Mouse (Mus musculus): Measurements from ENCODE around the gene Cacybp.

Cacybp gene

DNA sequence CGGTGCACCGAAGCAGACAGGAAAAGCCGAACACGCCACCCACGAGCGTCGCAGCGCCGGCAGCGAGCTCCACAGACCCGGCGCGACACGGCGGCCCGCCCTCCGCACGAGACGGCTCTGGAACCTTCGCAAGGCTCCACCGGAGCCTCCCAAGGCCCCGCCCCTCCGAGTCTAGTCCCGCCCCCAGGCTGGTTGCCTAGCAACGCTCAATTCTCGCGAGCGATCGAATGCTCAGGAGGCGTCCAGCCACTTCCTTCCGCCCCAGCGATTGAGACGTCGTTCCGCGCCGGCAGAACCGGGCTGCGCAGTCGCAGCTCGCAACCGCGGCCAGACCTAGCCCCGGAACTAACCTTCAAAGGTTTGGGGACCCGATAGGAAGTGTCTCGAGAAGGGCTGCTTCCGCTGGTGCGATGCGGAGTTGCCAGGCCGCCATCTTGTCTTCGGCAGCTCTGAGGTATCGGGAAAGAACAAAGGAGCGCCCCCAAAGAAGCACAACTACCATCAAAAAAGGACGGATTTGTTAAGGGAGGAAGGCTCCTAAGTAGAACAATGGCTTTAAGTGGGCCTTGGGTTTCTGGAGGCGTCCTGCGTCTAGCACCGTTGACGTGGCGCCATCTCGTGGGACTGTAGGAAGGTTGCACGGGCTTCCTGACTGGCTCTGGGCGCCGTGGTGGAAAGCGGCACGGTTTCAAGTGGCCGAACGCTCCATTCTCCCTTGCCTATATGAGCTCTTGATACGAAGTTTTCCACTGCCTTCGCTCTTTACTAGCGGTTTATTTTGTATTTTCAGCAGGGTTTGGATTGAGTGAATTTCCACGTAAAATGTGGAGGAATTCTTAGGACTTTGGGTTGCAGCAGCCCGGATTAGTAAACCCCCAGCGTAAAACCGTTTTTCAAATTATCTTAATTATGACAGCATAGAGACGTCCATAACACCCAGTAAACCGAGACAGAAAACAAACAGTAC, at the start of gene Cacybp:
Cacybp (minus strand) TSS at position 173 of the 967 bp plus-strand sequence.
- DNase-seq, result peak; percentile 100

DNA sequence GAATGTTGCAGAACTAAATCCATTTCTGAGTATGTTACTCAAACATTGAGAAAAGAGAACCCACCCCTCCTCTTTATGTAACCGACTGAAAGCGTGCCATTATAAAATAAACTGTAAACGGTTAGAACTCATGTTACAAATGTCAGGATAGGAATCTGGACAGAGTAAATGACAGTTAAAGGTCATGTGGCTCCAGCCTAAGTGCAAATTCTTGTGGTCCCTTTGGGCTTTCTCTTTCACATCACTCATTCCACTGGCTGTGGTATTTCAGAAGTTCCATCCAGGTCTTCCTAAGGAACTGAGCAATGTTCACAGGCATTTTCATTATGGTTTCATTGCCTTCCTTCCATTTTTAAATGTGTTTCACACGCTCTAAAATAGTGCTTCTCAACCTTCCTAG, 49.7 kb upstream of the Cacybp start:
- no peak for DNase-seq

GRCm38 (mm10) chr1:160261849-160262248, 49.2 kb upstream of the Cacybp start:
- DNase-seq, result no peak

DNA sequence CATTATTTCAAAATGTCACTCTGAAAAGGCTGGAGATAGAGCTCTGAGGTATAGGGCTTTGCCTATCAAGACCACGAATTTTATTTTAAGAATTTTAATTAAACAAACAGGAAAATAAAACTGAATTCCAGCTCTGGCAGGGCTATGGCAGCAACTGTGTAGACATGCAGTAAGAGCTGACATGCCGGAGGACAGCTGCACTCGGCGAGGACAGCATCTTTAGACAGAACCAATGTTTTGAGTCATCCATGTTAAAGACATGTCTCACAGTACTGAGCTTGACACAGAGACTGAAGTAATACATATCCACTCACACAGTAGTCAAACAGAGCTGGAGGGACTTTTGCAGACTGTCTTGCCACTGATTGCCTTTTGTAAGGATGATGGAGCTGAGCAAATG, 47.9 kb upstream of the Cacybp start:
- no peak for DNase-seq

- no peak for DNase-seq
Observed at GRCm38 (mm10) chr1:160259884-160260283, 47.2 kb upstream of the Cacybp start.

DNA sequence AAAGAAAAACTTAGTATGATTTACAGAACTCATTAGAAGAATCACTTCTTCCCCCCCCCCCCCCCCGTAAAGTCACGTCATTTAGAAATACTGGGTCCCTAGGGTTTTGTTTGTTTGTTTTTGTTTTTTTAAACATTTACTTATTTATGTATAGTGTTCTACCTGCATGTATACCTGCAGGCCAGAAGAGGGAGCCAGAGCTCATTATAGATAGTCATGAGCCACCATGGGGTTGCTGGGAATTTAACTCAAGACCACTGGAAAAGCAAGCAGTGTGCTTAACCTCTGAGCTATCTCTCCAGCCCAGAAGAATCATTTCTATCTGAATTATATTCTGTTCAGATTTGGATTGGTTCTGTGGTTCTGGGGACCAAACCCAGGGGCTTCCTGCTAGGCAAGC, 40.4 kb upstream of the Cacybp start:
- DNase-seq, result no peak

DNA sequence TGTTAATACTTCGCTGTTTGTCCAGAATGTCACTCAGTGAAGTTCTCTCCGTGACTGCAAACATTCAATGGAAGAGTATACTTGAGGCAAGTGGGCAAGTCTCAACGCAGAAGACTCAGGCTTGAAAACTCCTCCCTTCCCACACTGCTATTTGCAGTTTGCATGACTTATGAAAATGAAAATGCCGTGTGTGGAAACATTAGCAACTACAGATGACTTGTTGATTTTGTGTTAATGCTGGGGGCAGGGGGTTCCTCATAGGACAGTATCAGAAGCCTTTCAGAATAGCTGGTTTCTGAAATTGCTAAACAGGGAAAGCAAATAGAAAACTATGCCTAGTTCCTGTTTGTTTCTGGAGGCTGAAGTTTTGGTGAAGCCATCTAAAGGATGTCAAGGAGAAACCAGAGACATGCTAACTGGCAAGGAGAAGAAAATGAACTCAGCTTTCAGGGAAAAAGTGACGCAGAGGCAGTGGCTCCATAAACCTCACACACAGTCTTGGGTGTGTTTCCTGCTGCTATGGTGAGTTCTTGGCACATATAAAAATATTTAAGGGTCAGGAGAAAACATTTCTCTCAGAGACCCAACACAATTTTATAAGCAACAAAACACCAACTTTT, 38.8 kb upstream of the Cacybp start:
- DNase-seq, result no peak

- peak; percentile 84 for DNase-seq
Observed at GRCm38 (mm10) chr1:160250782-160251181, 38.1 kb upstream of the Cacybp start.

- DNase-seq, result peak; percentile 78
Observed at GRCm38 (mm10) chr1:160249786-160250185, 37.1 kb upstream of the Cacybp start.

GRCm38 (mm10) chr1:160247473-160247872, 34.8 kb upstream of the Cacybp start:
- DNase-seq, result peak; percentile 87

DNA sequence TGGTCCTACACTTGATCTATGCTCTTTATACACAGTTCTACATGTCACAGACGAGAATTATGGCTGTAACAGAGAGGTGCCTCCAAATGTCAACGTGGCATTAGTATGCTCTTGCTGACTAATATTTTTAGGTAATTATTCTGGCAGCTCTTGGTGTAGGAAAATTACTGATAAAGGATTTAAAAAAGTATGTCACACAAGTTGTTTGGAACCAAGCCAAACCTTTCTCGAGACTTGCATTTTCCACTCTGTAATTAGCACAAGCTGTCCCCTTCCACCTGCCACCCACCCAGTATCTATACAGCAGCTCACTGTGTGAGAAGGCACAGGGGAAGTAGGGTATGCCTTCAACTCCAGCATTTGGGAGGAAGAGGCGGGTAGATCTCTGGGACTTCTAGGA, 34.2 kb upstream of the Cacybp start:
- DNase-seq, result peak; percentile 83

DNA sequence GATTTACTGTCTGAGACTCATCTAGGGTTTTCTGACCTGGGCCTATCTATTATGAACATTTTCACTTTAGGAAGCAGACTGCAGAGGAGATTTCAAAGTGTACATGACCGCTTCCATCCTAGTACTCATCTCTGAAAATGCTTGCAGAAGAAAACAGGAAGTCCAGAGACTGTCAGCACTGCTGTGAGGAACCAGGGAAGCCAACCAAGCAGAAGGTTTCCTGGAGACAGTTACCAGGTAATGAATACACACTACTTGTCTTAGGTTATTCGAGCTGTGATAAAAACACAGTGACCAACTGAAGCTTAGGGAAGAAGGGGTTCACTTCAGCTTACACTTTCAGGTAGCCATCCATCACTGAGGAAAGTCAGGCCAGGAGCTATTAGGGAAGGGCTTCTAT, 33.3 kb upstream of the Cacybp start:
- DNase-seq, result peak; percentile 86

GRCm38 (mm10) chr1:160244689-160245088, 32.0 kb upstream of the Cacybp start:
- DNase-seq, result no peak

GRCm38 (mm10) chr1:160240091-160240490, 27.4 kb upstream of the Cacybp start:
- no peak for DNase-seq

DNA sequence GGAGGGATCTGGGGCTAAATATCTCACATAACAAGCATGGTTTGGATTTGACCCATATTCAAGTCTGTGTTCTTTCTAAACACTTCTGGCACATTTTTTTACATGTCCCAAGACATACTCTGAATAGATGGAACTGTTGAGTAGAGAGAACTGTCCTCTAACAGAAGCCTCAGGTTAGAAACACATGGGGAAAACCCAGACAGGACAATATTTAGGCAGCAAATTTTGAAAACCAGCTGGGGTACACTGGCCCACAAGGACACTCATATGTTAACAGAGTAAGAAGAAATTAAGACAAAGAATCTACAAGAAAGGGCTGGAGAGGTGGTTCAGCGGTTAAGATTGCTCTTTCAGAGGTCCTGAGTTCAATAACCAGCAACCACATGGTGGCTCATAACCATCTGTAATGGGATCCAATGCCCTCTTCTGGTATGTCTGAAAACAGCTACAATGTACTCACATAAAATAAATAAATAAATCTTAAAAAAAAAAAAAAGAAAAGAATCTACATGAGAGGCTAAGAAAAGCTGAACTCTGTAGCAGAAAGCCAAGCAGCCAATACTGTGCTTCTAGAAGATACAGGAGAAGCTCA, 26.3 kb upstream of the Cacybp start:
- no peak for DNase-seq

DNA sequence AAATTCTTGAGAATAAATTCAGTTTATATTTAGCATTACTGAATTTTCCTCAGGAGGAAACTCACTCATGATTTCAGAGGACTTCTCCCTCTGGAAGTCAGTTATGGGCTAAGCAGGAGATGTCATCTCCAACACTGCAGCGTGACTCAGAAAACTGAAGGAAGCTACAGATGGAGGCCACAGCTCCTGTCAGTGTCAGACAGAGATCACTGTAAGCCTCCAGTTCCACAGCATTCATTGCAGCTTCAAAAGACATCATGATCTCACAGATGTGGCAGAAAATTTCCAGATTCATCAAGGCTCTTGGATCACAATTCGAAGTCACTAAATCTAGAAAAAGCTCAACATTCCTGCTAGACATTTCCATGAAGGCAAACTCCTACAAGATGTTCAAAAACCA, 25.3 kb upstream of the Cacybp start:
- no peak for DNase-seq

GRCm38 (mm10) chr1:160233921-160234320, 21.2 kb upstream of the Cacybp start:
- peak; percentile 93 for DNase-seq

DNA sequence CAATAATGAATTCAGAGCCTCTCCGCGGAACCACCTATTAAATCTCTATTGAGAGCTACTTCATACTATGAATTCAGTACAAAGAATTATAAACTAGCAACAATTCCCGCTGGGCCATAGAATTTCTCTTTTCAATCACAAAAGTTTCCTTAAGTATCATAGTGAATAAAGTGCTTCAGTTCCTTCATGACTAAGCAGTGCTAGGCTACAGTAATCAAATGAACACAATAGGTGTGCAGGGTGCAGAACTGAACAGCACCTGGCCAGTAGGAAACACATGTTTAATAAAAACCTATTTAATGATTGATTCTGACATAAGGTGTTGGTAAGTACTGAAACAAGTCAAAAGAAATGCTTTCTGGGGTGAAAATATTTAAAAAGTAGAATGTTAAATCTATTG, 19.4 kb upstream of the Cacybp start:
- DNase-seq, result no peak

- no peak for DNase-seq
Observed at GRCm38 (mm10) chr1:160231013-160231412, 18.3 kb upstream of the Cacybp start.

DNA sequence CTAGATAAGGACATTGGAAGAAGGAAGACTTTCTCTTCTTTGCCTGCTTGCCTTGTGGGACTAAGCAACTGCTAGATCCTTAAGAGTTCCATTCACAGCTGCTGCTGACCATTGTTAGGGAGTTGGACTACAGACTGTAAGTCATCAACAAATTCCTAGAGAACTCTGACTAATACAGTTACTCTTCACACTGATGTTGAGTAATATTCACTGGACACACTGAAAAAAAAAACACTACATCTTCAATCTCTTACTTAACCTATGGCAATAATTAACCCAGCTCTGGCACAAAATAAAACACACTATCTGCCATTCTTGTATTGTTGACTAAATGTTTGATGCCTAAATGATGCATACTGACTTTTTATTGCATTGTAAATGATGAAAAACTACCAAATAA, 15.2 kb upstream of the Cacybp start:
- DNase-seq, result no peak

DNA sequence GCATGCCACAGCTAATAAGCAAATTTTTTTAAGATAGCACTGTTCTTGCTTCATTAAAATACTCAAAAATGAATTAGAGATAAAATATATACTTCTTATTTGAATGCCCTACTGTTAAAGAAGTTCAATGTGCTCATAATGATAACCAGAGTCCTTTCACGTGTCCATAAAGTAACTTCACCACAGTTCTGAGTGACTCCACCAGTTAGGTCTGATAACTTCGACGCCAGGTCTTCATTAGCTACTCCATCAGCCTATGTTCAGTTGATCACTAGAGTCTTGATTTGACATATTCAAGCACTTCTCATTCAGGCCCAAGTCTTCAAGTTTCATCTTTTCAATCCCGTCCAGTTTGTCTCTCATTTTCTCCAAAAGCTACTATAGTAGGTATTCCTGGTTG, 14.5 kb upstream of the Cacybp start:
- no peak for DNase-seq

DNA sequence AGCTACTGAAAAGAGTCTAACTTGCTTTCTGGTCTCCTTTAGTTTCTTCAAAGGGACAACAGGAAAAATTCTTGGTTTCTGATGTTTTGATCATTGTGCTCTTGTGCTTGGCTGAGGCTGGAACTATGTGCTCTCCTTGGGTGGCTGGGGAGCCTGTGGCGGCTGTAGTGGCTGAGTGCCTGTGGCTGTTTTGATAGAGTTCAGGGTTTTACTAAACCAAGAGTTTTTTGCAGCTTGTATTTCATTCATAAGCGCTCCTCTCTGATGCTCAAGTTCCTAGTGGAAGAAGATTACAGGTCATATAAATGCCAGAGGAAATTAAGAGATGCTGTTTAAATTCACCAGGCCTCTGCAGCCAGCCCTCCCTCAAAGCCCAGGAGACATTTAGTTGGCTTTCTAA, 11.4 kb upstream of the Cacybp start:
- DNase-seq, result no peak

GRCm38 (mm10) chr1:160217898-160218297, 5.2 kb upstream of the Cacybp start:
- DNase-seq, result no peak

- DNase-seq, result no peak
Observed at GRCm38 (mm10) chr1:160214171-160214570, 1.5 kb upstream of the Cacybp start.
